Mouse (Mus musculus) cerebellum, adult 2 months (tissue): ENCODE data around the gene Mybpc2.

Experiments used
- CTCF ChIP-seq: fragments of 200-500 bp; IDR thresholded peaks from 2 replicates; pipeline ENCODE4 v1.5.1; 2011; ENCODE audit warnings: low read depth, mild to moderate bottlenecking, control low read depth, low read length, moderate library complexity, borderline replicate concordance; ENCODE audit not compliant: insufficient read depth
- POLR2A ChIP-seq: fragments of 200-500 bp; IDR thresholded peaks from 2 replicates; pipeline ENCODE4 v1.6.1; 2011; ENCODE audit warnings: low read length, control low read depth, borderline replicate concordance; ENCODE audit not compliant: insufficient read depth

GRCm38 (mm10) chr7:44494681-44495080 is 29.8 kb downstream of the Mybpc2 start:
- TF ChIP-seq POLR2A (no peak), CTCF (no peak)
